7 mouse cellular contexts compared by ENCODE assay signal in genomic region chr11:60728260-60728761, GRCm38 (mm10). TPM values are rescaled to one million over a fixed set of nuclear protein-coding genes. Genes with fewer than 3 reads are reported as not detected.
DNase-seq lines count a peak whose midpoint lies in the region; ATAC-seq and TF ChIP-seq lines count a peak whose summit lies in the region.

Gene Mief2, plus strand, starts transcription at chr11:60728398.

- H3K27me3 ChIP-seq in embryonic facial prominence, embryonic 10.5 days (replicated peaks; ENCODE audit: low read depth, poor library complexity, severe bottlenecking): no peaks in the 10 kb centered on the region
- H3K27me3 ChIP-seq in intestine, postnatal 0 days (replicated peaks; ENCODE audit: control insufficient read depth, insufficient read depth, low read length): no peaks in the 10 kb centered on the region
- H3K27me3 ChIP-seq in midbrain, embryonic 12.5 days: no peaks in the 10 kb centered on the region
- no peaks in the 10 kb centered on the region for H3K27me3 ChIP-seq in small intestine, adult 2 months (ENCODE audit: control insufficient read depth, insufficient read depth, low read length)

- no peaks in the 10 kb centered on the region for H3K9me3 ChIP-seq in embryonic facial prominence, embryonic 10.5 days
- H3K9me3 ChIP-seq in intestine, postnatal 0 days (ENCODE audit: control insufficient read depth): no peaks in the 10 kb centered on the region
- H3K9me3 ChIP-seq in midbrain, embryonic 12.5 days: no peaks in the 10 kb centered on the region

- peak; percentile 95 for DNase-seq in adrenal gland, postnatal 10 days
- peak; percentile 94 for DNase-seq in embryonic facial prominence, embryonic 10.5 days (ENCODE audit: low spot score)
- peak; percentile 69 for DNase-seq in gonadal fat pad, adult 2 months (ENCODE audit: low read depth)
- peak; percentile 96 for DNase-seq in left cerebral cortex, postnatal 4 days

- TF ChIP-seq POLR2A in small intestine, adult 2 months (IDR thresholded peaks at IDR 0.05; ENCODE audit: low read depth, low read length): peak; percentile 63; the same call in 1 of the 2 replicates

- ATAC-seq in intestine, postnatal 0 days: peak; percentile 90
- ATAC-seq in midbrain, embryonic 12.5 days (ENCODE audit: low FRiP score, low read depth): peak; percentile 83

- peaks cover 54% of the 10 kb centered on the region for H3K36me3 ChIP-seq in embryonic facial prominence, embryonic 10.5 days (replicated peaks)
- H3K36me3 ChIP-seq in intestine, postnatal 0 days (ENCODE audit: control insufficient read depth, insufficient read depth): peaks cover 20% of the 10 kb centered on the region
- peaks cover 41% of the 10 kb centered on the region for H3K36me3 ChIP-seq in midbrain, embryonic 12.5 days
- H3K36me3 ChIP-seq in small intestine, adult 2 months (ENCODE audit: control insufficient read depth, insufficient read depth, low read length): peaks cover 28% of the 10 kb centered on the region

- H3K9ac ChIP-seq in intestine, postnatal 0 days (ENCODE audit: low read depth, low read length): peak within 1 kb of the TSS; percentile 89
- H3K9ac ChIP-seq in midbrain, embryonic 12.5 days (replicated peaks): peak within 1 kb of the TSS; percentile 90

- H3K4me2 ChIP-seq in intestine, postnatal 0 days (replicated peaks; ENCODE audit: low read depth): peak within 1 kb of the TSS; percentile 78
- peak within 1 kb of the TSS; percentile 75 for H3K4me2 ChIP-seq in midbrain, embryonic 12.5 days (replicated peaks)

- under 1% methylated on average over 44 of the region's 44 CpGs for WGBS in embryonic facial prominence, embryonic 10.5 days
- WGBS in intestine, postnatal 0 days: under 1% methylated on average over 44 of the region's 44 CpGs
- under 1% methylated on average over 44 of the region's 44 CpGs for WGBS in midbrain, embryonic 12.5 days
- under 1% methylated on average over 44 of the region's 44 CpGs for WGBS in small intestine, adult 2 months

- no peak for TF ChIP-seq CTCF in intestine, postnatal 0 days (IDR thresholded peaks at IDR 0.05; ENCODE audit: low read depth)
- TF ChIP-seq CTCF in small intestine, adult 2 months (IDR thresholded peaks at IDR 0.05; ENCODE audit: extremely low read depth, insufficient read length, insufficient replicate concordance, low read depth, low read length): no peak

- peak within 1 kb of the TSS; percentile 91 for H3K4me3 ChIP-seq in embryonic facial prominence, embryonic 10.5 days
- H3K4me3 ChIP-seq in intestine, postnatal 0 days (ENCODE audit: low read depth, low read length): peak within 1 kb of the TSS; percentile 82
- H3K4me3 ChIP-seq in midbrain, embryonic 12.5 days: peak within 1 kb of the TSS; percentile 91
- H3K4me3 ChIP-seq in small intestine, adult 2 months (ENCODE audit: low read depth, low read length): peak within 1 kb of the TSS; percentile 77

- intact Hi-C loops in left cerebral cortex, postnatal 4 days (cut with DNase I): no loop called here

- H3K27ac ChIP-seq in embryonic facial prominence, embryonic 10.5 days (replicated peaks): peak within 1 kb of the TSS; percentile 91
- peak within 1 kb of the TSS; percentile 83 for H3K27ac ChIP-seq in intestine, postnatal 0 days (ENCODE audit: low read depth, low read length)
- H3K27ac ChIP-seq in midbrain, embryonic 12.5 days (replicated peaks): peak within 1 kb of the TSS; percentile 88
- peak within 1 kb of the TSS; percentile 76 for H3K27ac ChIP-seq in small intestine, adult 2 months (ENCODE audit: insufficient read depth, low read depth, low read length)

- peaks cover 35% of the 10 kb centered on the region for H3K4me1 ChIP-seq in embryonic facial prominence, embryonic 10.5 days
- H3K4me1 ChIP-seq in intestine, postnatal 0 days (replicated peaks; ENCODE audit: control insufficient read depth, insufficient read depth, low read length): no peaks in the 10 kb centered on the region; the same call in 1 of the 2 replicates
- H3K4me1 ChIP-seq in midbrain, embryonic 12.5 days: peaks cover 31% of the 10 kb centered on the region
- peaks cover 20% of the 10 kb centered on the region; the same call in 1 of the 2 replicates for H3K4me1 ChIP-seq in small intestine, adult 2 months (ENCODE audit: control insufficient read depth, insufficient read depth, insufficient read length, low read length)

RNA-seq across cellular contexts. Expression of gene Mief2, which starts in this region (rescaled TPM):
- 10 to 100 TPM; 31.8 to 43.9 TPM for total RNA-seq in adrenal gland, postnatal 10 days (2021)
- polyA plus RNA-seq in embryonic facial prominence, embryonic 10.5 days (2016; fragmentation: Nextera tagmentation; extraction: Ambion mirVana): 14.4 and 15.6 TPM in 2 replicates
- 14.3 and 16.6 TPM in 2 replicates for polyA plus RNA-seq in gonadal fat pad, adult 2 months (2012; rRNA removed)
- 7.3 and 8.3 TPM in 2 replicates for polyA plus RNA-seq in intestine, postnatal 0 days (2015; fragmentation: Nextera tagmentation; extraction: Ambion mirVana)
- total RNA-seq in left cerebral cortex, postnatal 4 days (2021): 10 to 100 TPM; 29.9 to 30.5 TPM
- polyA plus RNA-seq in midbrain, embryonic 12.5 days (2016; fragmentation: Nextera tagmentation; extraction: Ambion mirVana): 14.3 and 15.2 TPM in 2 replicates
- 9.3 and 9.5 TPM in 2 replicates for polyA plus RNA-seq in small intestine, adult 2 months (2012; rRNA removed)

Comparison
In these comparisons a context has a peak if more than half of its experiments do, and no peak if none do; other contexts are left out.
1. Peak in every context shown above with its lines: DNase-seq, ATAC-seq, H3K4me3 ChIP-seq and H3K27ac ChIP-seq.